Mouse (Mus musculus): ENCODE data around the gene Gm10717. TPM values are rescaled to one million over a fixed set of nuclear protein-coding genes. Genes with fewer than 3 reads are reported as not detected.
A peak's percentile ranks its signal among the peaks of the same experiment; 100 is the strongest.
"Not testable (repeated sequence)": the region's sequence is repeated elsewhere in the genome, so short reads cannot be mapped to it uniquely, and the experiment has no call there.

The Gm10717 gene
- polyA plus RNA-seq, 1 experiment from 2014 or later, result 2.0 TPM

GRCm38 (mm10) chr9:3030677-3031318 lies 5.6 kb downstream of the Gm10717 start:
- peak; percentile 43; the same call in 1 of the 2 replicates for ATAC-seq (ENCODE audit: low FRiP score)
- WGBS, result 63% methylated on average over 2 of the region's 10 CpGs
- H3K4me1 ChIP-seq (replicated peaks), result not testable (repeated sequence)

GRCm38 (mm10) chr9:3034299-3034698 lies 9.1 kb downstream of the Gm10717 start, which contains the start of gene Gm17535:
TSS of gene Gm17535 (plus strand) at chr9:3034599.
- not testable (repeated sequence) for H3K4me1 ChIP-seq (replicated peaks); H3K27me3 ChIP-seq; H3K4me2 ChIP-seq; H3K4me3 ChIP-seq; H3K9me3 ChIP-seq; H3K36me3 ChIP-seq; ATAC-seq (ENCODE audit: low FRiP score); H3K27ac ChIP-seq; H3K9ac ChIP-seq
- 75% methylated on average over 1 of the region's 8 CpGs for WGBS

More at GRCm38 (mm10) chr9:3030677-3031318, 5.6 kb downstream of the Gm10717 start:
- H3K9ac ChIP-seq, H3K4me3 ChIP-seq, H3K36me3 ChIP-seq, H3K9me3 ChIP-seq, H3K4me2 ChIP-seq, H3K27me3 ChIP-seq, H3K27ac ChIP-seq: not testable (repeated sequence)

- not testable (repeated sequence) for ATAC-seq (ENCODE audit: low FRiP score); H3K9ac ChIP-seq; H3K27ac ChIP-seq; H3K4me2 ChIP-seq; H3K4me1 ChIP-seq (replicated peaks); H3K9me3 ChIP-seq; H3K36me3 ChIP-seq; H3K4me3 ChIP-seq; H3K27me3 ChIP-seq
- WGBS, result 79% methylated on average over 8 of the region's 8 CpGs
Observed at GRCm38 (mm10) chr9:3036577-3036976, 11.4 kb downstream of the Gm10717 start, which contains the start of gene Gm10715. TSS of gene Gm10715 (plus strand) at chr9:3036877.

GRCm38 (mm10) chr9:3038161-3038560 lies 12.9 kb downstream of the Gm10717 start:
- H3K4me2 ChIP-seq; H3K4me3 ChIP-seq; H3K9ac ChIP-seq; ATAC-seq (ENCODE audit: low FRiP score); H3K4me1 ChIP-seq (replicated peaks); H3K27ac ChIP-seq; H3K36me3 ChIP-seq; H3K9me3 ChIP-seq; H3K27me3 ChIP-seq: not testable (repeated sequence)
- 67% methylated on average over 4 of the region's 4 CpGs for WGBS

Small RNA genes within 50 kb of the gene (microRNA-seq; reads per million reads assigned to microRNA genes)
- gene Mir101c, result not detected

Other genes with a start within 250 kb of the Gm10717 start
- gene Gm10722, start 24.5 kb upstream of the Gm10717 start, polyA plus RNA-seq (2015; fragmentation: Nextera tagmentation; extraction: Ambion mirVana), result not detected in 2 replicates
- gene Gm11168, start 22.1 kb upstream of the Gm10717 start, polyA plus RNA-seq (2015; fragmentation: Nextera tagmentation; extraction: Ambion mirVana), result 0.39 TPM in 1 of 2 replicates, not detected in the other
- 0.47 TPM in 1 of 2 replicates, not detected in the other for gene Gm10721, start 12.3 kb upstream of the Gm10717 start, polyA plus RNA-seq (2015; fragmentation: Nextera tagmentation; extraction: Ambion mirVana)
- gene Gm10720, start 9.8 kb upstream of the Gm10717 start, polyA plus RNA-seq (2015; fragmentation: Nextera tagmentation; extraction: Ambion mirVana), result not detected in 2 replicates
- 0.75 and 0.81 TPM in 2 replicates for gene Gm10719, start 8.0 kb upstream of the Gm10717 start, polyA plus RNA-seq (2015; fragmentation: Nextera tagmentation; extraction: Ambion mirVana)
- 1.7 and 2.0 TPM in 2 replicates for gene Gm10718, start 1.9 kb upstream of the Gm10717 start, polyA plus RNA-seq (2015; fragmentation: Nextera tagmentation; extraction: Ambion mirVana)
- not detected in 2 replicates for gene Gm17535, start 9.2 kb downstream of the Gm10717 start, polyA plus RNA-seq (2015; fragmentation: Nextera tagmentation; extraction: Ambion mirVana)
- not detected in 2 replicates for gene Gm10715, start 11.5 kb downstream of the Gm10717 start, polyA plus RNA-seq (2015; fragmentation: Nextera tagmentation; extraction: Ambion mirVana)

Data from hindbrain, embryonic 13.5 days (tissue).